Mouse (Mus musculus) ES-Bruce4 (cell line): ENCODE results near the gene Psen1. TPM values are rescaled to one million over a fixed set of nuclear protein-coding genes. Genes with fewer than 3 reads are reported as not detected.

Experiments used
- H3K27ac ChIP-seq: 2 replicates; pipeline ENCODE4 v1.5.1; 2012; ENCODE audit warnings: low read length, inconsistent platforms; ENCODE audit not compliant: insufficient read depth
- H3K27me3 ChIP-seq: 2 replicates; pipeline ENCODE4 v1.6.1; 2012; ENCODE audit warnings: mild to moderate bottlenecking, low read length, inconsistent platforms; ENCODE audit not compliant: control insufficient read depth, poor library complexity, insufficient read depth, severe bottlenecking
- H3K36me3 ChIP-seq: 2 replicates; pipeline ENCODE4 v1.6.1; 2012; ENCODE audit warnings: inconsistent platforms, mild to moderate bottlenecking, low read length, moderate library complexity; ENCODE audit not compliant: control insufficient read depth, poor library complexity, insufficient read depth, severe bottlenecking
- H3K4me1 ChIP-seq: one replicate; pipeline ENCODE4 v1.8.1; 2011; ENCODE audit warnings: low read length; ENCODE audit not compliant: control insufficient read depth, insufficient read depth
- H3K4me3 ChIP-seq: 2 replicates; pipeline ENCODE4 v1.5.1; 2011; ENCODE audit warnings: low read depth, mild to moderate bottlenecking, low read length
- H3K9ac ChIP-seq: 2 replicates; pipeline ENCODE4 v1.6.1; 2012; ENCODE audit warnings: low read depth, mild to moderate bottlenecking, inconsistent platforms; ENCODE audit not compliant: poor library complexity, severe bottlenecking
- H3K9me3 ChIP-seq: replicated peaks from 2 replicates; pipeline ENCODE4 v1.6.1; 2012; ENCODE audit warnings: mild to moderate bottlenecking, low read length, inconsistent platforms; ENCODE audit not compliant: control insufficient read depth, poor library complexity, insufficient read depth, severe bottlenecking
- CTCF ChIP-seq: IDR thresholded peaks from one replicate; pipeline ENCODE4 v1.8.1; 2011; ENCODE audit warnings: low read depth, low read length
- EP300 ChIP-seq: IDR thresholded peaks from 2 replicates; pipeline ENCODE4 v1.6.1; 2011; ENCODE audit warnings: low read depth, low read length; ENCODE audit not compliant: insufficient read depth
- POLR2A ChIP-seq: IDR thresholded peaks from one replicate; pipeline ENCODE4 v1.8.1; 2011; ENCODE audit warnings: low read length; ENCODE audit not compliant: insufficient read depth
- polyA plus RNA-seq: library from polyadenylated mRNA; stranded (reverse); fragments of >200 nt; gene quantifications from 2 replicates; pipeline ENCODE4 v1.2.4, GENCODE M21; 2011; ENCODE audit warnings: low read depth; ENCODE audit not compliant: missing spikeins, insufficient read depth, insufficient read length

Gene Psen1
- polyA plus RNA-seq, 1 experiment: 49.5 TPM

DNA sequence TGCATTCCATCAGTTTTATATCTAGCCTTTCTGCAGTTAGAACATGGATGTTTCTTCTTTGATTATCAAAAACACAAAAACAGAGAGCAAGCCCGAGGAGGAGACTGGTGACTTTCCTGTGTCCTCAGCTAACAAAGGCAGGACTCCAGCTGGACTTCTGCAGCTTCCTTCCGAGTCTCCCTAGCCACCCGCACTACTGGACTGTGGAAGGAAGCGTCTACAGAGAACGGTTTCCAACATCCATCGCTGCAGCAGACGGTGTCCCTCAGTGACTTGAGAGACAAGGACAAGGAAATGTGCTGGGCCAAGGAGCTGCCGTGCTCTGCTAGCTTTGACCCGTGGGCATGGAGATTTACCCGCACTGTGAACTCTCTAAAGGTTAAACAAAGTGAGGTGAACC, 46.1 kb downstream of the Psen1 start:
- H3K4me3 ChIP-seq: no peak overlapping the region
- no peak for TF ChIP-seq CTCF
- TF ChIP-seq EP300: no peak
- TF ChIP-seq POLR2A: no peak
- no peaks in the 10 kb centered on the region for H3K9me3 ChIP-seq
- no peak overlapping the region for H3K27ac ChIP-seq
- H3K9ac ChIP-seq: no peak overlapping the region
- H3K36me3 ChIP-seq: peaks cover 6% of the 10 kb centered on the region
- H3K4me1 ChIP-seq: no peaks in the 10 kb centered on the region
- no peaks in the 10 kb centered on the region for H3K27me3 ChIP-seq

DNA sequence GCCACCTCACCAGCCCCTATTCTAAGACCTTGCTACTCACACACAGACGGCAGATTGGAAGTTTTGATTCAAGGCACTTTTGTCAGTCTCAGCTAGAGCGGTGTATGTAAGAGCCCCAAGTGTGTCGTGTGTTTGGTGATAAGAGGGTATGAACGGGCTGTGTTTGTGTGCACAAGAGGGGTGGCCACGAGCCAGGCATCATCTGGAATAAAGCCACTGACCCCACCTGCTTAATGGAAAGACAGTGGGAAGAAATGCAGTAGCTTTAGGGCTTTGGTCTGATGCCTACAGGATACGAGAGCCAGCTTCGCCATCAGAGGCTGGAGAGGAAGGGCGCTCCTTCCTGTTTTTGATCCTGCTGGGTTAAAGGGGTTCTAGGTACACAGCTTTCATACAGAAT, 48.3 kb downstream of the Psen1 start:
- Histone ChIP-seq H3K4me3 (no peak overlapping the region), H3K9me3 (no peaks in the 10 kb centered on the region), H3K27me3 (no peaks in the 10 kb centered on the region), H3K9ac (no peak overlapping the region), H3K27ac (no peak overlapping the region), H3K4me1 (no peaks in the 10 kb centered on the region), H3K36me3 (peaks cover 6% of the 10 kb centered on the region)
- TF ChIP-seq POLR2A (no peak), EP300 (no peak), CTCF (no peak)

DNA sequence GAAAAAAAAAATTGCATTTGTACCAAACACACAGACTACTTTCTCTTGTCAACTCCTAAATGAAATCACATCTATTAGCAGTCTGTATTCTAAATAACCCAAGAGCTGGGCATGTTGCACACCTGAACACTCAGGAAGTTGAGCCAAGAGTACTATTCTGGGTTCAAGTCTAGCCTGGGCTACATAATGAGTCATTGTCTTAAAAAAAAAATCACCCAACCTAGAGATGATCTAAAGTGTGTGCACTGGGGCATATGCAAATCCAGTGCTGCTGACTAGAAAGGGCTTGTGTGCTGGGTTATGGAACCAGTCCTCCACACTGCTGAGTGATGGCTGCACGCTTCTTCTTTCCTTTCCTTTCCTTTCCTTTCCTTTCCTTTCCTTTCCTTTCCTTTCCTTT, 50.7 kb downstream of the Psen1 start:
- TF ChIP-seq POLR2A: no peak
- TF ChIP-seq EP300: no peak
- TF ChIP-seq CTCF: no peak
- H3K4me3 ChIP-seq: no peak overlapping the region

DNA sequence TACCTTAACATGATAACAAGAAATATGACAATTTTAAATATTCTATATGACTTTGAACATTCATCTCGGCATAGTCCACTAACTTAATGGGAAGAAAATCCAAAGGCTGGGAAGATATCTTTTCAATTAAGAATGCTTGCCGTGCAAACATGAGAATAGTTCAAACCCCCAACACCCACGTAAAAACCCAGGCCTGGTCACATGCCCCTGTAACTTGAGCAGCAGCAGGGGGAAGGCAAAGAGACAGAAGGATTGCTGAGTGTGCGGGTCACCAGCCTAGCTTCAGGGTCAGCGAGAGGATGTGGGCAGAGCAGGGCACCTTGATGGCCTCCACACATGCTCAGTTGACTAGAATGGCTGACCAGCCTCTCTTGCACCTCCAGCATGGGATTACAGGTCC, 53.8 kb downstream of the Psen1 start:
- Histone ChIP-seq H3K9me3 (no peaks in the 10 kb centered on the region), H3K27me3 (no peaks in the 10 kb centered on the region), H3K36me3 (no peaks in the 10 kb centered on the region), H3K4me3 (no peak overlapping the region), H3K4me1 (no peaks in the 10 kb centered on the region), H3K27ac (no peak overlapping the region), H3K9ac (no peak overlapping the region)
- no peak for TF ChIP-seq CTCF
- TF ChIP-seq EP300: no peak
- no peak for TF ChIP-seq POLR2A

More for the DNA sequence above, 50.7 kb downstream of the Psen1 start:
- Histone ChIP-seq H3K27ac (no peak overlapping the region), H3K4me1 (no peaks in the 10 kb centered on the region), H3K9ac (no peak overlapping the region), H3K9me3 (no peaks in the 10 kb centered on the region), H3K36me3 (no peaks in the 10 kb centered on the region), H3K27me3 (no peaks in the 10 kb centered on the region)

DNA sequence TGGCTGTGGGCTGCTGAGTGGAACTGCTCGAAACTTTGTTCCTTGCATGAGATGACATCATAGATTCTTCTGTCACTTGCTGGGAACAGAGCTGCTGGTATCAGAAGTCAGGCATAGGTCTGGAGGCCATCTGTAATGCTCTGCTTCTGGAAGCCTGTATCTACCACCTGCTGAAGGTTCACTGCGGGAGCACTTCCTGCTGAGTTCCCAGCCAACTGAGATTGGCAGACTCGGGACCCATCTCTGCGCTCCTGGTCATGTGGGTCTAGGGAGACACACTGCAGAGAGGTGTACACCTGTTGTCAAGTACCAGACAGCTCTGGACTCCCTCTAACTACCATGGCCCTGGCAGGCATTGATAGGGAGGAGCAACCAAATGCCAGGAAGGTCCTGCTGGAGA, 54.9 kb downstream of the Psen1 start:
- no peak overlapping the region for H3K9ac ChIP-seq
- H3K36me3 ChIP-seq: no peaks in the 10 kb centered on the region
- no peak overlapping the region for H3K4me3 ChIP-seq
- TF ChIP-seq EP300: no peak
- TF ChIP-seq POLR2A: no peak
- TF ChIP-seq CTCF: no peak
- no peak overlapping the region for H3K27ac ChIP-seq
- H3K9me3 ChIP-seq: no peaks in the 10 kb centered on the region
- no peaks in the 10 kb centered on the region for H3K27me3 ChIP-seq
- H3K4me1 ChIP-seq: no peaks in the 10 kb centered on the region

DNA sequence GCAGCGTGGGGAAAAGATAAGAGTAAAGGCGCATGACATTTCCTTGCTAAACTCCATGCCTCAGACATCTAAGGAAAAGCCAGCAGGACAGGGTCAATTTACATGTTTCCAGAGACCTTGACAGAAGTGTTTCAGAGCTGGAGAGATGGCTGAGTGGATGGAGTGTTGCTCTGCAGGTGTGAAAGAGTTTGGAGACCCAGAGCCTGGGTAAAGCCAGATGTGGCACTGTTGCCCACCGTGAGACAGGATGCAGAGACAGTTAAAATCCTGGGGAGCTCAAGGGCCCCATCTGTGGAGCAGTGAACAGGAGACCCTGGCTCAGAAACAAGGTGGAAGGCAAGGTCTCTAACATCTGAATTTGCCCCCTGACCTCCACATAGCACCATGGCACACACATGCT, 55.8 kb downstream of the Psen1 start:
- H3K4me1 ChIP-seq: no peaks in the 10 kb centered on the region

More for the DNA sequence above, 55.8 kb downstream of the Psen1 start:
- Histone ChIP-seq H3K9me3 (no peaks in the 10 kb centered on the region), H3K27ac (no peak overlapping the region), H3K9ac (no peak overlapping the region), H3K36me3 (no peaks in the 10 kb centered on the region), H3K4me3 (no peak overlapping the region), H3K27me3 (no peaks in the 10 kb centered on the region)
- TF ChIP-seq EP300 (no peak), POLR2A (no peak), CTCF (no peak)
